Mouse (Mus musculus) regulatory T cell (primary cell): ENCODE results near the gene Dapk1.

Source experiments
- in situ Hi-C: fragments of 300-600 bp; cut with MboI, MseI; formaldehyde crosslinking; loops from one replicate; pipeline ENCODE4 v1.15.1; 2025; ENCODE audit warnings: high pct_unique_total_duplicates

Gene Dapk1

DNA sequence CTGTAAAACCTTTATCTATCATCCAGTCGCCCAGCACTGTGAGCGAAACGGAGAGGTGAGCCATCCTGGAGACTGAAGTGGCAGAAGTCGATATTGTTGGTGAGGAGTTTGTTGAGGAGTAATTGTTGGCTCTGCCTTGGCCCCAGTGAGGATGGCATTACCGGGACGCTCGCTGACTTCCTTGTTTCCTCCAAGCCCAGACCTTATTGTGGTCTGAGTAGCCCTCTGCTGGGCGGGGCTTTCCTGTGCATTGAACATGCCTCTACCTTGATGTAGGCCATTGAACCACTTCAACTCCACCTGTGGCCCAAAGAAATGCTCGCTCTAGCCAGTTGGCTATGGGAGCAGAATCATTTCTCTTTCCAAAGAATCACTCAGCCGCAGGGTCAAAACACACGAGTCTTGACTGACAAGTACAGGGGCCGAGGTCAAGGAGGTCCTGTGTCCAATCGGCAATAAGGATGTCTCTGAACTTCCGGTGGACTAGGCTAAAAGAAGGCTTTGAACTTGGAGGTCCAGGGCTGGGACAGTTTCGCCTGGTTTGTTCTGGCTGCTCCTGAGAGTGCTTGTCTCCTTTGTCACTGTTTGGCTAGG lies 13.4 kb downstream of the Dapk1 start:
- in situ Hi-C loops: no loop called here

GRCm38 (mm10) chr13:60616036-60616435 lies 14.3 kb downstream of the Dapk1 start:
- in situ Hi-C loops: no loop called here

DNA sequence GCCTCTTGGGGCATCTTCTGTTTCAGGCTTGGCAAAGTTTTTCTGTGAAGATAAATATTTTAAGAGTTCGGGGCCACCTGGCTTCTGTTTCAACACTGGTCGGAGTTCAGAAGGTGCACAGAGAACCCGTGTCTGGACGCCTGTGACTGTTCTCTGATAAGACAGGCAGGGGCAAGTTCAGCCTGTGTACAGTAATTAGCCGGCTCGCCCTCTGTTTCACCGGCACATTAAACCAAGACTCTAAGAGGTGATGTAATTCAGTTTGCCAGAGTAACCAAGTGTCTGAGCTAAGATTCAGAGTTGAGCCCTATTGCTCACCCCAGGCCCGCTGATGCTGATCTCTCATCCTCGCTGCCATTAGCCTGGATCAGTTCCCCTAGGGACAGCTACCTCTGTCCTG lies 16.5 kb downstream of the Dapk1 start:
- in situ Hi-C loops: no loop called here

- in situ Hi-C loops: no loop called here
Observed at GRCm38 (mm10) chr13:60619723-60620122, 18.0 kb downstream of the Dapk1 start.

DNA sequence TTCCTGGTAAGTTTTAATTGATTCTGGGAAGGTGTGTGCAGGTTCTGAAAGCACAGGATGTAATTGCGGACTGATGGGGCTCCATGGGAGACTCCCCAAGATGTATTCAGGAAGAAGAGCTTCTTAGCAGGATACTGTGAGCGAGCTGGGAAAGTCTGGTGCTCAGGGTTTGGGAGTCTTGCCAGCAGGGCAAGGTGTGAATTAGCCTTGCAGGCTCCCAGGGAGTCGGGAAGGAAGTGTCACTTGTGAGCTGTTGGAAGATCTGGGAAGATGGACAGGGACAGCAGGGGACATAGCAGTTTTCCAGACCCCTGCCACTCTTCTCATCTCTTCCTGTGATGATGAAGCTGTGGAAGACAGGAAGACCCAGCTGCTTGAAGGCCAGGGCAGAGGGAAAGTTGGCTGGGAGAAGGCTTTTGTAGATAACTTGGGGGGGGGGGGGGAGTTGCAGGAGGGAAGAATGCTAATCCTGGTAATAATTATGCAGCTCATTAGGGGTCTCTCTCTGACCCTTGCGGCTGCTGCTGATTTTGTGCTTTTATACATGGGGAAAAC lies 19.7 kb downstream of the Dapk1 start:
- in situ Hi-C loops: no loop called here

- in situ Hi-C loops: no loop called here
Observed at GRCm38 (mm10) chr13:60625581-60625980, 23.8 kb downstream of the Dapk1 start.

GRCm38 (mm10) chr13:60627843-60628656 lies 26.3 kb downstream of the Dapk1 start:
- in situ Hi-C loops: no loop called here

DNA sequence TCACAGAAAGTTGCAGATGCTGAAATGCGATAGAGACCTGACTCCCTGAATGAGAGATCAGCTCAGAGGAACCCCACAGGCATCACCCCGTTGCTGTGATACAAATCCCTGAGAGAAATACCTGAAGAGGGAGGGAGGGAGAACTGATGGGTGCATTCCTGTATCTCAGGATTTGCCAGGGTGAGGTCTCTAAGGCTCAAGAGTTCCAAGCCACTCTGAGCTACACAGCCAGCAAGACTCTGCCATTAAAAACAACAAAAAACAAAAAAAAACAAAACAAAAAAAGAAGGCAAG lies 26.9 kb downstream of the Dapk1 start:
- in situ Hi-C loops: no loop called here

DNA sequence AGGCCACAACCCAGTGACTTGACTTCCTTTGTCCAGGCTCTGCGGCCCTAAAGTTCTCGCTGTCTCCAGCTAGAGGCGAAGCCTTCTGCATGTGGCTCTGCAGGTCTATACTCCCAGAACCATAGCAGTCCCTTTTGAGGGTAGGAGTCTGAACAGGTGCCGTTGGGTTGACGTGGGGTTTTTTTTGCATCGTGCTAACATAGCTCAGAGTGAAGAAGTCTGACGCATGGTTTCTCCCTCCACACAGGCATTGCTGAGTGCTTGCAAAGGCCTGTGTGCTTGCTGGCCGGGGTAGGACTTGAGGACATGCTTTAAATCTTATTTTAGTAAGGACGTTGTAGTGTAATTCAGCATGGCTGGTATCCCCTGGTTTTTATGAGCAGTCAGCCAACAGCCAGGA lies 27.7 kb downstream of the Dapk1 start:
- in situ Hi-C loops: no loop called here

- in situ Hi-C loops: no loop called here
Observed at GRCm38 (mm10) chr13:60633945-60634344, 32.2 kb downstream of the Dapk1 start.

DNA sequence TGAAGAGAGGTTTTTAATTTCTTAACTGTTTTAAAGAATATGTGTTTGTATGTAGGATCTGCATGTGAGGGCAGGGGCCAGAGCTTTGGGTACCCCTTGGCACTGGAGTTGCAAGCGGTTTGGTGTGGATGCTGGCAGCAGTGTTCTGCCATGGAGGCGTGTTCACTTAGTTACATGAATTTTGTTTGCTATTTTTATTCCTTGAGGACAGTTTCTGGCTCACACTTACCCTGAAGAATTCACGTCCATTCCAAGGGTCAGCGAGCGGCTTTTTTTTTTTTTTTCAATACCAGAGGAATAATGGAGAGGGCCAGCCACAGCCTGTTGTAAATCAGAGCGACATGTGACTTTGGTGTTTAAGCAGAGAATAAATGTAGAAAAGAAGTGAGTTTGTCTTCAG lies 33.9 kb downstream of the Dapk1 start:
- in situ Hi-C loops: no loop called here

GRCm38 (mm10) chr13:60639482-60640055 lies 37.8 kb downstream of the Dapk1 start:
- in situ Hi-C loops: no loop called here

DNA sequence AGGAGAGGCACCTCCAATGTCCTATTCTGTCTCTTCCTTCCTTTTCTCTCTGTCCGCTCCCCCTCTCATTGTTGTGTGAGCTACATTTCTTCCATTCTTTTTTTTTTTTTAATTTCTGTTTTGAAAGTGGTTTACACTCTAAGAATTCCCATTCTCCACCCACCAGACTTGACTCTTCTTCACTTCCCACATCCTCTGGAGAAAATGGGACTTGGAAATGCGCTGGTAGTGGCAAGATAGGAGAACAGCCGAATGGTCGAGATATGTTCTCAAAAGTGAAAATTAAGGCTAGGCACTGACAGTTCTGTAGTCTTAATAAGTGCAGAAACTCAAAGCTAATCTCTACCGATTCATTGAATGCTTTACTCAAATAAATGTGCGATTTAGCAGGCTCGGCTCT lies 38.7 kb downstream of the Dapk1 start:
- in situ Hi-C loops: no loop called here

DNA sequence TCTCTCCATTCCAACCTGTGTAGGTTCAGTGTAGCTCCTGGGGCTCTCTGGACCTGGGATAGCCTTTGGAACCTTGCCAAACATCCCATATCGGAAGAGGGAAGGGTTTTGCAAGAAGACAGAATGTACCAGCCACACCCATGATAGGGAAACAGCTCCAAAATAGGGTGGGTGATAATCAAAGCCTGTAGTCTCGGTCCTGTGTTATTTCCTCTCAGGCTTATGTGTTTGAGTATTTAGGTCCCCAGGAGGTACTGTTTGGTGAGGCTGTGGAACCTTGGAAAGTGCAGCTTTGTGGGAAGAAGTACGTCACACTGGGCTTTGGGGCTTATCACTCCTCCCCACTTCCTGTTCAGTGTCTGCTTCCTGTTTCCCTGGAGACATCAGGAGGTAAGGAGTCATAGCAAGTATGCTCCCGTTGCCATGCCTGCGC lies 42.7 kb downstream of the Dapk1 start:
- in situ Hi-C loops: no loop called here

GRCm38 (mm10) chr13:60646791-60647190 lies 45.0 kb downstream of the Dapk1 start:
- in situ Hi-C loops: no loop called here

- in situ Hi-C loops: no loop called here
Observed at GRCm38 (mm10) chr13:60648350-60648749, 46.6 kb downstream of the Dapk1 start.

- in situ Hi-C loops: no loop called here
Observed at GRCm38 (mm10) chr13:60650000-60650399, 48.3 kb downstream of the Dapk1 start.

GRCm38 (mm10) chr13:60654017-60654565 lies 52.3 kb downstream of the Dapk1 start:
- in situ Hi-C loops: no loop called here

DNA sequence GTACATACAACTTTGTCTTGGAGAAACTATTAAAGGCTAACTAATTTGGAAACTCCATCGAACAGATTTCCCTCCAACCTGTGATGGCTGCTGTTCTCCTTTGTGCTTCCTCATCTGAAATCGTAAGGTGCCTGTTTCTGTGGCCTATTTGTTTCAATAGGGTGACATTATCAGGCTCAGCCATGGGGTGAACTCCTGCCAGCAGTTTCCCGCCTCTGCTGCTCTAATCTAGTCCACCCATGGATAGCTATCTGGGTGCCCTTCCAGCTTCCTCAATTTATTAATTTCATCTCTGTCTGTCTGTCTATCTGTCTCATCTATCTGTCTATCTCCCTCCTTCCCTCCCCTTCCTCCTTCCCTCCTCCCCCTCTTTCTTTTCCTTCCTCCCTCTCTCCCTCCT lies 53.5 kb downstream of the Dapk1 start:
- in situ Hi-C loops: no loop called here

DNA sequence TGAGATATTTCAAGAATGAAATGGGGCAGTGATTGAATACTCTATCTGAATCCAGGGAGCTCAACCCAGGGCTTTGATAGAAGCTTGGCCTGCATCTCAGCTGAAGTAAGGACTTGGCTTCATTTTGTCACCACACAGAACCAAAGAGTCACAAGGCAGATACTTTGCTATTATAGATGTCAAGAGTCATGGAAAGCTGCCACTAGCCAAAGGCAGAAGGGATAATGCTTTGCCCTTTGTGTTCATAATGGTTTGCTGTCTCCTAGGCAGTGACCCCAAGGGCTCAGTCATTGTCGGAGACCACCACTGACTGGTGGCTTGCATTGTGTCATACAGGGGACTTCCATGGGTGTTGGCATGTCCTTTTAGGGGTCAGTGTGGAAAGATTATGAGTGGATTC lies 57.9 kb downstream of the Dapk1 start:
- in situ Hi-C loops: no loop called here

DNA sequence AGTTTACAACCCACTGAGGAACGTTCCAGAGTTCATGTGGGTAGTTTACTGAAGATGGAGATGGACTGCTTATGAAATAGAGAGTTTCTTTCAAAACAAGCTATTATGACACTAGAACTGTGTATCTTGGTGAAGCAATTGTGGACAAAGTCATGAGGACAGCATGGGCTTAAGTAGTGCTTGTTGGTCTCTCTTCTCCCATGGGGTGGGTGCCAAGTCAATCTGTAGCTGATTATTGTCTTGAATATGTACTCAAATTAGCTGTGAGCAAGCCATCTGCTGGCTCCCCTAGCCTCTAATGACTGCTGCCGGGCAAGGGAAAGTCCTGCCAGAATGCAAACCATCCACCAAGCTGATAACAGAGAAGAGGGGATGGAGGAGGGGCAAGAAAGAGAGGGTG lies 58.3 kb downstream of the Dapk1 start:
- in situ Hi-C loops: no loop called here

DNA sequence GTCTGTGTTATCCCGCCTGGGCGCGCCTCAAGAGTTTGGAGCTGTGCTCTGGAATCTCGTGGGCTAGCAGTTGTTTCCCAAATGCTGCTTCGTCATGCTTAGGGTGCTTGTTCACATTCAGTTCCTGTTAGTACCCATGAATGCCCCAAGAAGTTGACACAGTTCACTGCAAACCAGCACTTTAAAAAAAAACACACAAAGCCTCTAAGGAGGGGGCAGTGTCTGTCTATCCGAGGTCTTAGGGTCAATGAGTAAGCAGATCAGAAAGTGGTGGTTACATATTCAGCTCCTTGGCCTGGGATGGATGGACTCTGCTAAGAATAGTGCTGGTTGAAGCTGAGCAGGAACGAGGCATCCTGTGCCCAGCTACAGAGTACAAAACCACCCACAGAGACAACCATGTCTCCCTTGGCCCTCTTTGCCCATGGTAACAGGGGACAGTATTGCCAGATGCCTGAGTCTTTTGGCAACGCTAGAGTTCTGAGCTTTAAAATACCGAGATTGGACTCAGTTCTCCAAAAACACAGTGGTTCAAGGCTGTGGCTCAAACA lies 59.0 kb downstream of the Dapk1 start:
- in situ Hi-C loops: no loop called here
